Mouse (Mus musculus): Measurements from ENCODE around the gene Laptm4a. TPM values are rescaled to one million over a fixed set of nuclear protein-coding genes. Genes with fewer than 3 reads are reported as not detected.

Laptm4a gene
- polyA plus RNA-seq, 1 experiment: 253 TPM

- no peak for DNase-seq (ENCODE audit: low read depth)
- TF ChIP-seq POLR2A (IDR thresholded peaks at IDR 0.05; ENCODE audit: borderline replicate concordance, extremely low read depth, insufficient read depth, insufficient read length, poor library complexity, severe bottlenecking): no peak
- no peak for TF ChIP-seq CTCF (IDR thresholded peaks at IDR 0.05; ENCODE audit: borderline replicate concordance, extremely low read depth, insufficient read depth, insufficient read length)
Measured at GRCm38 (mm10) chr12:8935349-8935748, 13.9 kb downstream of the Laptm4a start.

GRCm38 (mm10) chr12:8936210-8936609, 14.7 kb downstream of the Laptm4a start:
- peak; percentile 11; the same call in 1 of the 2 replicates for TF ChIP-seq CTCF (IDR thresholded peaks at IDR 0.05; ENCODE audit: borderline replicate concordance, extremely low read depth, insufficient read depth, insufficient read length)
- DNase-seq (ENCODE audit: low read depth): peak; percentile 26

GRCm38 (mm10) chr12:8939490-8939889, 18.0 kb downstream of the Laptm4a start:
- no peak for DNase-seq (ENCODE audit: low read depth)
- TF ChIP-seq POLR2A (IDR thresholded peaks at IDR 0.05; ENCODE audit: borderline replicate concordance, extremely low read depth, insufficient read depth, insufficient read length, poor library complexity, severe bottlenecking) (no peak), CTCF (IDR thresholded peaks at IDR 0.05; ENCODE audit: borderline replicate concordance, extremely low read depth, insufficient read depth, insufficient read length) (no peak)

GRCm38 (mm10) chr12:8940011-8941005, 18.8 kb downstream of the Laptm4a start:
- TF ChIP-seq POLR2A (IDR thresholded peaks at IDR 0.05; ENCODE audit: borderline replicate concordance, extremely low read depth, insufficient read depth, insufficient read length, poor library complexity, severe bottlenecking) (no peak), CTCF (IDR thresholded peaks at IDR 0.05; ENCODE audit: borderline replicate concordance, extremely low read depth, insufficient read depth, insufficient read length) (no peak)
- DNase-seq (ENCODE audit: low read depth): no peak

GRCm38 (mm10) chr12:8941131-8941615, 19.7 kb downstream of the Laptm4a start:
- TF ChIP-seq POLR2A (IDR thresholded peaks at IDR 0.05; ENCODE audit: borderline replicate concordance, extremely low read depth, insufficient read depth, insufficient read length, poor library complexity, severe bottlenecking) (no peak), CTCF (IDR thresholded peaks at IDR 0.05; ENCODE audit: borderline replicate concordance, extremely low read depth, insufficient read depth, insufficient read length) (no peak)
- no peak for DNase-seq (ENCODE audit: low read depth)

- TF ChIP-seq CTCF (IDR thresholded peaks at IDR 0.05; ENCODE audit: borderline replicate concordance, extremely low read depth, insufficient read depth, insufficient read length) (no peak), POLR2A (IDR thresholded peaks at IDR 0.05; ENCODE audit: borderline replicate concordance, extremely low read depth, insufficient read depth, insufficient read length, poor library complexity, severe bottlenecking) (no peak)
- DNase-seq (ENCODE audit: low read depth): no peak
Measured at GRCm38 (mm10) chr12:8941699-8942392, 20.4 kb downstream of the Laptm4a start.

GRCm38 (mm10) chr12:8947163-8947562, 25.7 kb downstream of the Laptm4a start:
- no peak for DNase-seq (ENCODE audit: low read depth)
- TF ChIP-seq CTCF (IDR thresholded peaks at IDR 0.05; ENCODE audit: borderline replicate concordance, extremely low read depth, insufficient read depth, insufficient read length): no peak
- no peak for TF ChIP-seq POLR2A (IDR thresholded peaks at IDR 0.05; ENCODE audit: borderline replicate concordance, extremely low read depth, insufficient read depth, insufficient read length, poor library complexity, severe bottlenecking)

GRCm38 (mm10) chr12:8947714-8948464, 26.4 kb downstream of the Laptm4a start, which contains the start of gene Matn3:
TSS of gene Matn3 (plus strand) at chr12:8947929.
- TF ChIP-seq CTCF (IDR thresholded peaks at IDR 0.05; ENCODE audit: borderline replicate concordance, extremely low read depth, insufficient read depth, insufficient read length) (no peak), POLR2A (IDR thresholded peaks at IDR 0.05; ENCODE audit: borderline replicate concordance, extremely low read depth, insufficient read depth, insufficient read length, poor library complexity, severe bottlenecking) (no peak)
- DNase-seq (ENCODE audit: low read depth): peak; percentile 72

- TF ChIP-seq POLR2A (IDR thresholded peaks at IDR 0.05; ENCODE audit: borderline replicate concordance, extremely low read depth, insufficient read depth, insufficient read length, poor library complexity, severe bottlenecking) (no peak), CTCF (IDR thresholded peaks at IDR 0.05; ENCODE audit: borderline replicate concordance, extremely low read depth, insufficient read depth, insufficient read length) (no peak)
- DNase-seq (ENCODE audit: low read depth): no peak
Measured at GRCm38 (mm10) chr12:8953136-8953535, 31.7 kb downstream of the Laptm4a start.

- TF ChIP-seq POLR2A (IDR thresholded peaks at IDR 0.05; ENCODE audit: borderline replicate concordance, extremely low read depth, insufficient read depth, insufficient read length, poor library complexity, severe bottlenecking) (no peak), CTCF (IDR thresholded peaks at IDR 0.05; ENCODE audit: borderline replicate concordance, extremely low read depth, insufficient read depth, insufficient read length) (no peak)
- no peak for DNase-seq (ENCODE audit: low read depth)
Measured at GRCm38 (mm10) chr12:8954161-8954561, 32.7 kb downstream of the Laptm4a start.

Data from brain, embryonic 14.5 days (tissue).